Mouse (Mus musculus) erythroblast, embryonic 14.5 days (primary cell): ENCODE data around the gene Sp3.

Experiments
- GATA1 ChIP-seq: IDR thresholded peaks from 2 replicates; pipeline ENCODE4 v1.6.1; 2012; ENCODE audit warnings: low read length, inconsistent platforms, mixed read lengths
- TAL1 ChIP-seq: IDR thresholded peaks from 3 replicates; pipeline ENCODE4 v1.6.1; 2012; ENCODE audit warnings: low read length, inconsistent platforms, mixed read lengths

GRCm38 (mm10) chr2:73012636-73013035, 32.4 kb upstream of the Sp3 start:
- TF ChIP-seq TAL1: no peak
- no peak for TF ChIP-seq GATA1
